Mouse (Mus musculus) ES-E14 (cell line): Measurements from ENCODE around the gene Susd1. TPM values are rescaled to one million over a fixed set of nuclear protein-coding genes. Genes with fewer than 3 reads are reported as not detected.

ENCODE experiments used
- DNase-seq: peaks from one replicate; pipeline ENCODE4 v3.0.0-alpha.2; 2013; ENCODE audit warnings: low read depth, low spot score
- H3K27ac ChIP-seq: 2 replicates; pipeline ENCODE4 v1.5.1; 2012; ENCODE audit warnings: low read depth, mild to moderate bottlenecking, low read length, moderate library complexity, mixed read lengths; ENCODE audit not compliant: poor library complexity, insufficient read depth, severe bottlenecking
- H3K36me3 ChIP-seq: 2 replicates; pipeline ENCODE4 v1.6.1; 2012; ENCODE audit warnings: mild to moderate bottlenecking, low read length, moderate library complexity, mixed read lengths; ENCODE audit not compliant: control insufficient read depth, poor library complexity, insufficient read depth, severe bottlenecking
- H3K4me1 ChIP-seq, 2 experiments: fragments of 150-350 bp in 1 of 2; sonication (generic) in 1 of 2; 2 replicates each; pipeline ENCODE4 v1.6.1; 2012; ENCODE audit warnings: low read length in 2 of 2, mild to moderate bottlenecking in 1 of 2, mixed read lengths in 1 of 2; ENCODE audit not compliant: control insufficient read depth in 2 of 2, insufficient read depth in 2 of 2, poor library complexity in 1 of 2
- H3K4me3 ChIP-seq, 2 experiments: fragments of 150-350 bp in 1 of 2; sonication (generic) in 1 of 2; 2 replicates each; pipeline ENCODE4 v1.5.1; 2012; ENCODE audit warnings: low read length in 2 of 2, low read depth in 1 of 2, mild to moderate bottlenecking in 1 of 2, mixed read lengths in 1 of 2; ENCODE audit not compliant: insufficient read depth in 1 of 2, poor library complexity in 1 of 2, severe bottlenecking in 1 of 2
- H3K9ac ChIP-seq: 2 replicates; pipeline ENCODE4 v1.6.1; 2012; ENCODE audit warnings: low read depth, mild to moderate bottlenecking, low read length, mixed read lengths; ENCODE audit not compliant: poor library complexity, insufficient read depth, severe bottlenecking
- H3K9me3 ChIP-seq: fragments of 150-350 bp; sonication (generic); 2 replicates; pipeline ENCODE4 v1.6.1; 2012; ENCODE audit warnings: low read depth, mild to moderate bottlenecking, low read length; ENCODE audit not compliant: control insufficient read depth, insufficient read depth
- CHD2 ChIP-seq: IDR thresholded peaks from 2 replicates; pipeline ENCODE4 v1.6.1; 2014; ENCODE audit warnings: mild to moderate bottlenecking, low read depth, low read length, inconsistent platforms
- HCFC1 ChIP-seq: IDR thresholded peaks from 2 replicates; pipeline ENCODE4 v1.6.1; 2012; ENCODE audit warnings: low read length, inconsistent platforms, borderline replicate concordance; ENCODE audit not compliant: insufficient read depth
- MAFK ChIP-seq: IDR thresholded peaks from 2 replicates; pipeline ENCODE4 v1.6.1; 2014; ENCODE audit warnings: mild to moderate bottlenecking, low read depth, low read length, inconsistent platforms; ENCODE audit not compliant: insufficient read depth
- ZC3H11A ChIP-seq: IDR thresholded peaks from 2 replicates; pipeline ENCODE4 v1.6.1; 2012; ENCODE audit warnings: low read depth, mild to moderate bottlenecking, inconsistent platforms, low read length, borderline replicate concordance
- ZNF384 ChIP-seq: IDR thresholded peaks from 2 replicates; pipeline ENCODE4 v1.6.1; 2012; ENCODE audit warnings: low read depth, low read length, inconsistent platforms
- in situ Hi-C, 2 experiments: fragments of 600-800 bp; cut with MboI; formaldehyde crosslinking; loops; one replicate each; pipeline ENCODE4 v1.15.1; 2025; ENCODE audit warnings: low sequenced_read_pairs in 2 of 2, inconsistent platforms in 1 of 2; ENCODE audit not compliant: unreplicated experiment in 2 of 2
- total RNA-seq: library from RNA; depleted of rRNA; stranded (reverse); fragments of 300-350 nt; gene quantifications from 2 replicates; pipeline ENCODE4 v1.2.3, GENCODE M21; 2012

Susd1 gene
- total RNA-seq, 1 experiment = 7.7 TPM

- in situ Hi-C loops = no loop called here
- H3K27ac ChIP-seq = no peak overlapping the region
- H3K9me3 ChIP-seq = no peaks in the 10 kb centered on the region
- H3K9ac ChIP-seq = no peak overlapping the region
- no peak overlapping the region for H3K4me3 ChIP-seq
- H3K36me3 ChIP-seq = no peaks in the 10 kb centered on the region
- no peak for TF ChIP-seq CHD2
- no peak for TF ChIP-seq HCFC1
- no peak for TF ChIP-seq ZC3H11A
- no peak for TF ChIP-seq ZNF384
- TF ChIP-seq MAFK = no peak
- DNase-seq = no peak
- peaks cover 3 to 7% of the 10 kb centered on the region in 2 experiments; a peak in 2 of 4 replicates for H3K4me1 ChIP-seq
Observed at GRCm38 (mm10) chr4:59429128-59429527, 9.3 kb downstream of the Susd1 start.

- H3K4me1 ChIP-seq = peaks cover 9 to 10% of the 10 kb centered on the region in 2 experiments; a peak in 3 of 4 replicates
- no peak overlapping the region for H3K9ac ChIP-seq
- TF ChIP-seq ZNF384 (no peak), ZC3H11A (no peak), MAFK (no peak), HCFC1 (no peak), CHD2 (no peak)
- no peaks in the 10 kb centered on the region for H3K36me3 ChIP-seq
- in situ Hi-C loops = no loop called here
- H3K27ac ChIP-seq = no peak overlapping the region
- H3K9me3 ChIP-seq = no peaks in the 10 kb centered on the region
- H3K4me3 ChIP-seq = no peak overlapping the region
- DNase-seq = no peak
Observed at GRCm38 (mm10) chr4:59426429-59426828, 12.0 kb downstream of the Susd1 start.

- H3K27ac ChIP-seq = no peak overlapping the region
- no peak overlapping the region for H3K9ac ChIP-seq
- in situ Hi-C loops = no loop called here
- no peaks in the 10 kb centered on the region for H3K9me3 ChIP-seq
- no peaks in the 10 kb centered on the region for H3K36me3 ChIP-seq
- TF ChIP-seq HCFC1 = no peak
- no peak for TF ChIP-seq ZC3H11A
- no peak for DNase-seq
- H3K4me1 ChIP-seq = peaks cover 13% of the 10 kb centered on the region in 2 experiments; a peak in 3 of 4 replicates
- H3K4me3 ChIP-seq = no peak overlapping the region
Observed at GRCm38 (mm10) chr4:59422808-59423207, 15.6 kb downstream of the Susd1 start.

GRCm38 (mm10) chr4:59422025-59422783, 16.2 kb downstream of the Susd1 start:
- DNase-seq = no peak
- Histone ChIP-seq H3K4me3 (no peak overlapping the region), H3K36me3 (no peaks in the 10 kb centered on the region), H3K9me3 (no peaks in the 10 kb centered on the region), H3K9ac (no peak overlapping the region), H3K27ac (peak overlapping the region; percentile 9; the same call in 1 of the 2 replicates), H3K4me1 (peaks cover 13% of the 10 kb centered on the region in 2 experiments; a peak in 3 of 4 replicates)
- no peak for TF ChIP-seq MAFK
- TF ChIP-seq ZNF384 = no peak
- in situ Hi-C loops = no loop called here

GRCm38 (mm10) chr4:59421369-59421746, 17.1 kb downstream of the Susd1 start:
- Histone ChIP-seq H3K4me1 (peaks cover 13% of the 10 kb centered on the region in 2 experiments; a peak in 3 of 4 replicates), H3K9me3 (no peaks in the 10 kb centered on the region), H3K4me3 (no peak overlapping the region), H3K9ac (no peak overlapping the region), H3K27ac (peak overlapping the region; percentile 46; the same call in 1 of the 2 replicates), H3K36me3 (no peaks in the 10 kb centered on the region)
- peak; percentile 48 for DNase-seq
- in situ Hi-C loops = no loop called here
- TF ChIP-seq ZNF384 (no peak), MAFK (no peak), HCFC1 (no peak), CHD2 (no peak), ZC3H11A (no peak)
